Mouse (Mus musculus) left cerebral cortex, postnatal 4 days (tissue): ENCODE measurements at regions not wholly inside any gene's neighbourhood (a gene's known extent, or its start where the extent isn't known, plus 50 kb on each side); places are given as distances from the start of the nearest gene placed in this dataset.
"Not testable (repeated sequence)": the region's sequence is repeated elsewhere in the genome, so short reads cannot be mapped to it uniquely, and the experiment has no call there.

Experiments
- DNase-seq: peaks from one replicate; pipeline ENCODE4 v3.0.0-alpha.2; 2022
- intact Hi-C: fragments of 180-260 bp; cut with DNase I; formaldehyde crosslinking; loops from one replicate; pipeline ENCODE4 v1.15.1; 2025

GRCm38 (mm10) chr7:70239059-70239458, 127.5 kb downstream of the Nr2f2 start:
- DNase-seq, intact Hi-C loops: not testable (repeated sequence)

- DNase-seq = no peak
- intact Hi-C loops = no loop called here
Observed at GRCm38 (mm10) chr7:70219310-70219709, 147.2 kb downstream of the Nr2f2 start.

GRCm38 (mm10) chr7:70217137-70217536, 149.4 kb downstream of the Nr2f2 start:
- DNase-seq = no peak
- intact Hi-C loops = no loop called here

GRCm38 (mm10) chr7:70213970-70214520, 152.5 kb downstream of the Nr2f2 start:
- intact Hi-C loops = no loop called here
- DNase-seq = no peak

GRCm38 (mm10) chr7:70205900-70206299, 160.6 kb downstream of the Nr2f2 start:
- intact Hi-C loops = no loop called here
- DNase-seq = no peak

GRCm38 (mm10) chr7:70200188-70200587, 166.3 kb downstream of the Nr2f2 start:
- no peak for DNase-seq
- intact Hi-C loops = no loop called here

GRCm38 (mm10) chr7:70178956-70179355, 187.6 kb downstream of the Nr2f2 start:
- DNase-seq = no peak
- intact Hi-C loops = loop anchor here (10.0 kb wide), 1 partner anchor 146 kb away; no protein-coding TSS in a partner anchor

- DNase-seq = no peak
- intact Hi-C loops = loop anchor here (10.0 kb wide), 1 partner anchor 147 kb away; no protein-coding TSS in a partner anchor
Observed at GRCm38 (mm10) chr7:70178006-70178405, 188.5 kb downstream of the Nr2f2 start.

GRCm38 (mm10) chr7:70176686-70177259, 189.8 kb downstream of the Nr2f2 start:
- intact Hi-C loops = loop anchor here (10.0 kb wide), 1 partner anchor 148 kb away; no protein-coding TSS in a partner anchor

GRCm38 (mm10) chr7:70176086-70176485, 190.4 kb downstream of the Nr2f2 start:
- intact Hi-C loops = loop anchor here (10.0 kb wide), 1 partner anchor 149 kb away; no protein-coding TSS in a partner anchor

More at GRCm38 (mm10) chr7:70176686-70177259, 189.8 kb downstream of the Nr2f2 start:
- DNase-seq = no peak

GRCm38 (mm10) chr7:70172431-70172830, 194.1 kb downstream of the Nr2f2 start:
- no peak for DNase-seq
- intact Hi-C loops = loop anchor here (10.0 kb wide), 1 partner anchor 152 kb away; no protein-coding TSS in a partner anchor

More at GRCm38 (mm10) chr7:70176086-70176485, 190.4 kb downstream of the Nr2f2 start:
- no peak for DNase-seq

- intact Hi-C loops = loop anchor here (10.0 kb wide), 1 partner anchor 153 kb away; no protein-coding TSS in a partner anchor
- no peak for DNase-seq
Observed at GRCm38 (mm10) chr7:70171456-70171855, 195.1 kb downstream of the Nr2f2 start.

- intact Hi-C loops = loop anchor here (10.0 kb wide), 1 partner anchor 173 kb away; no protein-coding TSS in a partner anchor
- no peak for DNase-seq
Observed at GRCm38 (mm10) chr7:70168080-70168479, 198.5 kb downstream of the Nr2f2 start.

GRCm38 (mm10) chr7:70166081-70166480, 200.5 kb downstream of the Nr2f2 start:
- intact Hi-C loops = loop anchor here (10.0 kb wide), 1 partner anchor 171 kb away; no protein-coding TSS in a partner anchor
- DNase-seq = no peak

GRCm38 (mm10) chr7:70165501-70165900, 201.0 kb downstream of the Nr2f2 start:
- intact Hi-C loops = loop anchor here (10.0 kb wide), 1 partner anchor 171 kb away; no protein-coding TSS in a partner anchor
- DNase-seq = no peak

- no peak for DNase-seq
- intact Hi-C loops = loop anchor here (5.0 to 10.0 kb wide), 2 partner anchors 42 to 170 kb away; no protein-coding TSS in a partner anchor
Observed at GRCm38 (mm10) chr7:70164691-70165193, 201.8 kb downstream of the Nr2f2 start.

GRCm38 (mm10) chr7:70158531-70158930, 208.0 kb downstream of the Nr2f2 start:
- no peak for DNase-seq
- intact Hi-C loops = no loop called here

- no peak for DNase-seq
- intact Hi-C loops = no loop called here
Observed at GRCm38 (mm10) chr7:70144726-70145271, 221.7 kb downstream of the Nr2f2 start.

- DNase-seq = no peak
- intact Hi-C loops = no loop called here
Observed at GRCm38 (mm10) chr7:70136837-70137236, 229.7 kb downstream of the Nr2f2 start.

- intact Hi-C loops = no loop called here
- no peak for DNase-seq
Observed at GRCm38 (mm10) chr7:70135416-70135815, 231.1 kb downstream of the Nr2f2 start.

GRCm38 (mm10) chr7:70129963-70130362, 236.6 kb downstream of the Nr2f2 start:
- intact Hi-C loops = no loop called here
- DNase-seq = peak; percentile 18
